29 mouse cellular contexts compared by ENCODE assay signal in the genomic region with DNA sequence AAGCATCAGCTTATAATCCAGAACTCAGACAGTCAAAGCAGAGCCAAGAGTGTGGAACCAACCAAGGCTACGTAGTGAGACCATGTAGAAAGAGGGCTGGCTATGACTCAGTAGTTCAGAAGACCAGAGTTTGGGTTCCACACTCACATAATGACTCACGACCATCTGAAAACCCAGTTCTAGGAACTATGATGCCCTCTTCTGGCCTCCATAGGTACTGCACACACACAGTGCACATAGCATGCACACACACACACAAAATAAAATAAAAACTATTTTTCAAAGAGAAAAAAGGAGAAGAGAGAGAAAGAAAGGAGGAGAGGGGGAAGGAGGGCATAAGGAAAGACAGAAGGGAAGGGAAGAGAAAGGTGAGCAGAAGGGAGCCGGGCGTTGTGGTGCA. TPM values are rescaled to one million over a fixed set of nuclear protein-coding genes. Genes with fewer than 3 reads are reported as not detected.
A peak's percentile ranks its signal among the peaks of the same experiment; 100 is the strongest.
DNase-seq lines count a peak whose midpoint lies in the region; ATAC-seq and TF ChIP-seq lines count a peak whose summit lies in the region.
"Had no signal": no experiment of that assay in that cellular context is flagged by ENCODE, and none has a peak within 500 bp of the region (broad histone marks: within the 10 kb centered on the region; RNA-seq: fewer than 3 reads in every experiment).

No protein-coding gene starts in this region.

- H3K9ac ChIP-seq in hindbrain, postnatal 0 days (replicated peaks; ENCODE audit: low read length), result no peak overlapping the region
- H3K9ac ChIP-seq in hindbrain, embryonic 11.5 days (ENCODE audit: low read depth, low read length), result no peak overlapping the region
- H3K9ac ChIP-seq in liver, embryonic 14.5 days (replicated peaks), result no peak overlapping the region
- H3K9ac ChIP-seq in forebrain, embryonic 14.5 days (ENCODE audit: low read length), result no peak overlapping the region
- H3K9ac ChIP-seq: embryonic facial prominence, embryonic 13.5 days; forebrain, postnatal 0 days; heart, embryonic 12.5 days; hindbrain, embryonic 15.5 days; limb, embryonic 15.5 days; midbrain, embryonic 15.5 days; neural tube, embryonic 12.5 days had no signal

- no peak for ATAC-seq in hindbrain, postnatal 0 days
- no peak for ATAC-seq in hindbrain, embryonic 11.5 days (ENCODE audit: low FRiP score)
- no peak for ATAC-seq in liver, embryonic 14.5 days (ENCODE audit: insufficient read depth)
- ATAC-seq in forebrain, embryonic 14.5 days, result no peak
- ATAC-seq: forebrain, postnatal 0 days; midbrain, embryonic 15.5 days had no signal

- no peak overlapping the region for H3K4me3 ChIP-seq in hindbrain, postnatal 0 days (ENCODE audit: low read length)
- H3K4me3 ChIP-seq in hindbrain, embryonic 11.5 days (ENCODE audit: low read depth, low read length), result no peak overlapping the region
- no peak overlapping the region for H3K4me3 ChIP-seq in liver, embryonic 14.5 days (ENCODE audit: insufficient read depth in 1 of 2, low read depth in 2 of 2, low read length in 2 of 2)
- H3K4me3 ChIP-seq in E14TG2a.4 (replicated peaks; ENCODE audit: low read length), result no peak overlapping the region
- no peak overlapping the region for H3K4me3 ChIP-seq in limb, embryonic 10.5 days
- H3K4me3 ChIP-seq in forebrain, embryonic 14.5 days (ENCODE audit: low read depth, low read length), result no peak overlapping the region
- H3K4me3 ChIP-seq: embryonic facial prominence, embryonic 13.5 days; heart, embryonic 12.5 days; hindbrain, embryonic 15.5 days; limb, embryonic 15.5 days; midbrain, embryonic 10.5 days; midbrain, embryonic 15.5 days; myocyte; neural tube, embryonic 12.5 days had no signal

- no peaks in the 10 kb centered on the region for H3K4me1 ChIP-seq in hindbrain, postnatal 0 days (ENCODE audit: insufficient read depth, low read length)
- no peaks in the 10 kb centered on the region for H3K4me1 ChIP-seq in hindbrain, embryonic 11.5 days (replicated peaks; ENCODE audit: control insufficient read depth, insufficient read depth, low read length)
- peaks cover 0 to 7% of the 10 kb centered on the region in 2 experiments; a peak in 3 of 4 replicates for H3K4me1 ChIP-seq in liver, embryonic 14.5 days (replicated peaks; ENCODE audit: control insufficient read depth in 2 of 2, insufficient read depth in 2 of 2, low read length in 1 of 2)
- H3K4me1 ChIP-seq in E14TG2a.4 (replicated peaks; ENCODE audit: low read depth, low read length), result peaks cover 34% of the 10 kb centered on the region
- H3K4me1 ChIP-seq in limb, embryonic 10.5 days, result peaks cover 27% of the 10 kb centered on the region
- H3K4me1 ChIP-seq in forebrain, embryonic 14.5 days (ENCODE audit: control insufficient read depth, insufficient read depth, low read length), result no peaks in the 10 kb centered on the region
- H3K4me1 ChIP-seq: midbrain, embryonic 15.5 days had no signal

- no peaks in the 10 kb centered on the region for H3K9me3 ChIP-seq in hindbrain, postnatal 0 days (ENCODE audit: low read length)
- no peaks in the 10 kb centered on the region for H3K9me3 ChIP-seq in hindbrain, embryonic 11.5 days (ENCODE audit: control insufficient read depth, low read length)
- no peaks in the 10 kb centered on the region for H3K9me3 ChIP-seq in liver, embryonic 14.5 days (ENCODE audit: control insufficient read depth, low read length)
- no peaks in the 10 kb centered on the region for H3K9me3 ChIP-seq in E14TG2a.4 (ENCODE audit: low read length)
- H3K9me3 ChIP-seq in limb, embryonic 10.5 days (replicated peaks), result no peaks in the 10 kb centered on the region
- no peaks in the 10 kb centered on the region; the same call in 1 of the 2 replicates for H3K9me3 ChIP-seq in forebrain, embryonic 14.5 days (replicated peaks; ENCODE audit: control insufficient read depth, low read length)
- H3K9me3 ChIP-seq: hindbrain, embryonic 15.5 days; limb, embryonic 15.5 days; midbrain, embryonic 15.5 days had no signal

- no peak overlapping the region for H3K27ac ChIP-seq in hindbrain, postnatal 0 days
- no peak overlapping the region for H3K27ac ChIP-seq in hindbrain, embryonic 11.5 days (ENCODE audit: low read depth, low read length)
- no peak overlapping the region for H3K27ac ChIP-seq in liver, embryonic 14.5 days
- H3K27ac ChIP-seq in limb, embryonic 10.5 days, result no peak overlapping the region
- no peak overlapping the region for H3K27ac ChIP-seq in forebrain, embryonic 14.5 days (ENCODE audit: low read depth, low read length)
- H3K27ac ChIP-seq: embryonic facial prominence, embryonic 13.5 days; hindbrain, embryonic 15.5 days; limb, embryonic 15.5 days; midbrain, embryonic 10.5 days; midbrain, embryonic 15.5 days; neural tube, embryonic 12.5 days had no signal

- H3K36me3 ChIP-seq in hindbrain, postnatal 0 days (ENCODE audit: insufficient read depth, low read length), result no peaks in the 10 kb centered on the region
- no peaks in the 10 kb centered on the region for H3K36me3 ChIP-seq in hindbrain, embryonic 11.5 days (ENCODE audit: control insufficient read depth, insufficient read depth, low read length)
- H3K36me3 ChIP-seq in liver, embryonic 14.5 days (replicated peaks; ENCODE audit: control insufficient read depth, insufficient read depth, low read depth), result no peaks in the 10 kb centered on the region
- no peaks in the 10 kb centered on the region for H3K36me3 ChIP-seq in E14TG2a.4 (ENCODE audit: insufficient read depth, low read length)
- no peaks in the 10 kb centered on the region for H3K36me3 ChIP-seq in limb, embryonic 10.5 days
- no peaks in the 10 kb centered on the region for H3K36me3 ChIP-seq in forebrain, embryonic 14.5 days (ENCODE audit: control insufficient read depth, insufficient read depth, low read length)
- H3K36me3 ChIP-seq: embryonic facial prominence, embryonic 13.5 days; heart, embryonic 12.5 days; hindbrain, embryonic 15.5 days; limb, embryonic 15.5 days; midbrain, embryonic 10.5 days; midbrain, embryonic 15.5 days; neural tube, embryonic 12.5 days had no signal

- peak; percentile 29; the same call in 1 of the 2 replicates for TF ChIP-seq CTCF in hindbrain, postnatal 0 days (IDR thresholded peaks at IDR 0.05; ENCODE audit: low read depth)
- TF ChIP-seq CTCF in liver, embryonic 14.5 days (IDR thresholded peaks at IDR 0.05; ENCODE audit: low read depth), result peak; percentile 35; the same call in 1 of the 2 replicates
- peak; percentile 76 for TF ChIP-seq CTCF in E14TG2a.4 (conservative IDR thresholded peaks at IDR 0.05; ENCODE audit: low read length)

- H3K27me3 ChIP-seq in hindbrain, postnatal 0 days (ENCODE audit: insufficient read depth, low read length), result no peaks in the 10 kb centered on the region
- H3K27me3 ChIP-seq in hindbrain, embryonic 11.5 days (ENCODE audit: control insufficient read depth, insufficient read depth, low read length), result no peaks in the 10 kb centered on the region
- H3K27me3 ChIP-seq in liver, embryonic 14.5 days (ENCODE audit: control insufficient read depth, insufficient read depth, low read length), result no peaks in the 10 kb centered on the region
- H3K27me3 ChIP-seq in E14TG2a.4 (ENCODE audit: insufficient read depth, low read length), result peaks cover 19% of the 10 kb centered on the region
- no peaks in the 10 kb centered on the region for H3K27me3 ChIP-seq in limb, embryonic 10.5 days (ENCODE audit: low read depth, poor library complexity, severe bottlenecking)
- H3K27me3 ChIP-seq in forebrain, embryonic 14.5 days (replicated peaks; ENCODE audit: control insufficient read depth, insufficient read depth, low read length), result no peaks in the 10 kb centered on the region
- H3K27me3 ChIP-seq: embryonic facial prominence, embryonic 13.5 days; hindbrain, embryonic 15.5 days; limb, embryonic 15.5 days; midbrain, embryonic 15.5 days; neural tube, embryonic 12.5 days had no signal

- no peak for DNase-seq in hindbrain, postnatal 0 days (ENCODE audit: low spot score)
- DNase-seq in hindbrain, embryonic 11.5 days (ENCODE audit: low spot score), result no peak
- DNase-seq in liver, embryonic 14.5 days (ENCODE audit: low read depth in 3 of 3, low spot score in 3 of 3), result no peak
- DNase-seq in liver, result no peak
- peak; percentile 27 for DNase-seq in NIH3T3 (ENCODE audit: low read depth)
- no peak for DNase-seq in limb, embryonic 10.5 days (ENCODE audit: low spot score)
- DNase-seq in forebrain, embryonic 14.5 days (ENCODE audit: low spot score), result no peak
- DNase-seq: adrenal gland, postnatal 25 days; cerebellum, adult 18-20 months; cerebellum, postnatal 10 days; forebrain, postnatal 0 days; gastrocnemius, postnatal 36 days; heart, adult 18-20 months; kidney, adult 9 months; kidney, postnatal 14 days; left cerebral cortex, postnatal 4 days; right cerebral cortex, adult 18-20 months; spleen, adult 18-20 months; thymus, adult 2 months; thymus, postnatal 36 days had no signal

- 95% methylated on average over 4 of the region's 4 CpGs for WGBS in hindbrain, postnatal 0 days
- WGBS in hindbrain, embryonic 11.5 days, result 96% methylated on average over 4 of the region's 4 CpGs
- WGBS in liver, embryonic 14.5 days (ENCODE audit: insufficient replicate concordance), result 86% methylated on average over 4 of the region's 4 CpGs
- 96% methylated on average over 4 of the region's 4 CpGs for WGBS in limb, embryonic 10.5 days
- 95% methylated on average over 4 of the region's 4 CpGs for WGBS in forebrain, embryonic 14.5 days

- TF ChIP-seq EP300 in liver, embryonic 14.5 days (IDR thresholded peaks at IDR 0.05; ENCODE audit: low read depth), result no peak

- no peak overlapping the region for H3K4me2 ChIP-seq in hindbrain, postnatal 0 days (ENCODE audit: low read depth, low read length)
- H3K4me2 ChIP-seq in hindbrain, embryonic 11.5 days (replicated peaks; ENCODE audit: low read depth, low read length), result no peak overlapping the region
- H3K4me2 ChIP-seq in liver, embryonic 14.5 days (ENCODE audit: low read depth), result no peak overlapping the region
- H3K4me2 ChIP-seq in forebrain, embryonic 14.5 days (ENCODE audit: low read length), result no peak overlapping the region
- H3K4me2 ChIP-seq: embryonic facial prominence, embryonic 13.5 days; heart, embryonic 12.5 days; hindbrain, embryonic 15.5 days; limb, embryonic 15.5 days; midbrain, embryonic 15.5 days; neural tube, embryonic 12.5 days had no signal

RNA-seq across cellular contexts. Expression of a gene that starts 16.0 kb away (rescaled TPM):
- total RNA-seq in hindbrain, postnatal 0 days (2014; rRNA removed), result 89.5 and 89.6 TPM in 2 replicates
- polyA plus RNA-seq in hindbrain, postnatal 0 days (2015; fragmentation: Nextera tagmentation; extraction: Ambion mirVana), result 4.1 and 4.8 TPM in 2 replicates
- 2.6 and 6.2 TPM in 2 replicates for polyA plus RNA-seq in hindbrain, embryonic 11.5 days (2014; fragmentation: Nextera tagmentation; extraction: Ambion mirVana)
- polyA plus RNA-seq in liver, embryonic 14.5 days (2012; rRNA removed), result 27.9 and 33.9 TPM in 2 replicates
- 1.2 and 1.7 TPM in 2 replicates for polyA plus RNA-seq in liver, embryonic 14.5 days (2014; fragmentation: Nextera tagmentation; extraction: Ambion mirVana)
- polyA plus RNA-seq in limb, embryonic 10.5 days (2016; fragmentation: Nextera tagmentation; extraction: Ambion mirVana), result 2.0 and 3.1 TPM in 2 replicates
- 2.3 and 2.6 TPM in 2 replicates for polyA plus RNA-seq in forebrain, embryonic 14.5 days (2014; fragmentation: Nextera tagmentation; extraction: Ambion mirVana)
